Mouse (Mus musculus) heart, postnatal 0 days (tissue): Measurements from ENCODE around the gene Cant1.

ENCODE experiments used
- CTCF ChIP-seq: IDR thresholded peaks from 2 replicates; pipeline ENCODE4 v1.5.1; 2016; ENCODE audit warnings: antibody characterized with exemption, control low read depth, low read depth
- EP300 ChIP-seq: IDR thresholded peaks from 2 replicates; pipeline ENCODE4 v1.6.1; 2016; ENCODE audit warnings: antibody characterized with exemption, low read depth

DNA sequence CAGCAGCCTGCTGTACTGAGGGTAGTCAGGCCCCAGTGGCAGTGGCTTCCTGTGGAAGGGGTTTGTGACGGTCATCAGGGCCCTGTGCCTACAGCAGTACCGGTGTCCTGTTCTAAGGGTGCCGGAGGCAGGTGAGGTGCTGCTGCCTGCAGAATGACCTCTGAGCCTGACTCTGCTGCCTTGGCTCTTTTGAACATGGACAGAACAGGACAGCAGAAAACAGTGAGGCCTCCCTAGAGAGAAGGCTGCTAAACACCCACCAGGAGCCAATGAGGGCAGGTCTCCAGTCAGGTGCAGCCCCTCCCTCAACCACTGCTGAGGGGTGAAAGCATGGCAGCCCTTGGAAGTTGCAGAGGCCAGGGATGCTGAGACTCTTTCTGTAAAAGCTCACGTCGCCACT, 12.4 kb downstream of the Cant1 start:
- TF ChIP-seq CTCF (no peak), EP300 (no peak)
